Mouse (Mus musculus) intestine, embryonic 14.5 days (tissue): ENCODE measurements around the gene Ttll8. TPM values are rescaled to one million over a fixed set of nuclear protein-coding genes. Genes with fewer than 3 reads are reported as not detected.

Experiments
- ATAC-seq: fragments of 200-750 bp; cut with Nextera tagmentation; replicated peaks from 2 replicates; pipeline ENCODE4 v1.8.0; 2017; ENCODE audit warnings: low read depth, moderate number of reproducible peaks, moderate TSS enrichment, moderate library complexity; ENCODE audit not compliant: low FRiP score, low TSS enrichment
- DNase-seq: peaks from one replicate; pipeline ENCODE4 v3.0.0-alpha.2; 2018; ENCODE audit warnings: low spot score
- H3K27ac ChIP-seq: fragments of 300-500 bp; sonication (generic); 2 replicates; pipeline ENCODE4 v1.5.1; 2014; ENCODE audit warnings: low read depth, mild to moderate bottlenecking, control low read depth
- H3K27me3 ChIP-seq: fragments of 300-500 bp; sonication (generic); replicated peaks from 2 replicates; pipeline ENCODE4 v1.6.1; 2014; ENCODE audit warnings: low read length, control low read depth; ENCODE audit not compliant: control insufficient read depth, insufficient read depth
- H3K36me3 ChIP-seq: fragments of 300-500 bp; sonication (generic); 2 replicates; pipeline ENCODE4 v1.6.1; 2014; ENCODE audit warnings: low read length, control low read depth; ENCODE audit not compliant: control insufficient read depth, insufficient read depth
- H3K4me1 ChIP-seq: fragments of 300-500 bp; sonication (generic); replicated peaks from 2 replicates; pipeline ENCODE4 v1.6.1; 2014; ENCODE audit warnings: low read length, control low read depth, mixed read lengths; ENCODE audit not compliant: control insufficient read depth, insufficient read depth
- H3K4me2 ChIP-seq: fragments of 300-500 bp; sonication (generic); 2 replicates; pipeline ENCODE4 v1.6.1; 2014; ENCODE audit warnings: low read length
- H3K4me3 ChIP-seq: fragments of 300-500 bp; sonication (generic); 2 replicates; pipeline ENCODE4 v1.5.1; 2014; ENCODE audit warnings: low read depth, low read length, control low read depth, mixed read lengths
- H3K9ac ChIP-seq: fragments of 300-500 bp; sonication (generic); 2 replicates; pipeline ENCODE4 v1.6.1; 2014; ENCODE audit warnings: mild to moderate bottlenecking, low read length
- H3K9me3 ChIP-seq: fragments of 300-500 bp; sonication (generic); 2 replicates; pipeline ENCODE4 v1.6.1; 2016; ENCODE audit warnings: low read length, control low read depth; ENCODE audit not compliant: control insufficient read depth
- WGBS: fragments of 180-500 bp; shearing (Covaris S2); extraction: QIAGEN DNeasy Blood & Tissue Kit; methylation state at CpG from one replicate; pipeline ENCODE4 v1.1.7; 2014; 5-methylcytosine and 5-hydroxymethylcytosine counted together
- polyA plus RNA-seq: library from polyadenylated mRNA; unstranded; fragments of >200 nt; fragmentation: Nextera tagmentation; extraction: Ambion mirVana; gene quantifications from 2 replicates; pipeline ENCODE4 v1.2.1, GENCODE M21; 2014

The Ttll8 gene
- polyA plus RNA-seq, 1 experiment from 2014 or later = not detected

DNA sequence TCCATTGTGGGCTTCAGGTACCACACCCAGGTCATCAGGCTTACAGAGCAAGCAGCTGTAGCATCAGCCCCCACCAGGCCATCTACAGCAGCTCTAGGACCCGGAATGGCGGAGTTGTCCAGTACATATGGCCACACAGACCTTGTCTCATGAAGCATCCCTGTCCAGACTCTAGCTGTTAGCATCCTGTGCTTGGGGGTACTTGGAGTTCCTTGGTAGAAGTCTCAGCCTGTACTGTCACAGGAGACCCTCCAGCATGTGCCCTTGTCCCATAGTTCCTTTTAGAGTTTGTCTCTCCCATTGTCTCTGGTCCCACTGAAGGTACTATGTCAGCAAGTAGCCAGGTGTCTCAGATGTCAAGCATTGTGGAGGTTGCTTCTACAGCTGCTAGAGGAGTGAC lies 104.6 kb downstream of the Ttll8 start:
- Histone ChIP-seq H3K27me3 (no peaks in the 10 kb centered on the region), H3K4me2 (no peak overlapping the region), H3K4me3 (no peak overlapping the region), H3K27ac (no peak overlapping the region), H3K4me1 (peaks cover 18% of the 10 kb centered on the region), H3K36me3 (no peaks in the 10 kb centered on the region), H3K9ac (no peak overlapping the region), H3K9me3 (no peaks in the 10 kb centered on the region)
- DNase-seq (no peak), ATAC-seq (no peak)
- WGBS = 91% methylated on average over 2 of the region's 2 CpGs

DNA sequence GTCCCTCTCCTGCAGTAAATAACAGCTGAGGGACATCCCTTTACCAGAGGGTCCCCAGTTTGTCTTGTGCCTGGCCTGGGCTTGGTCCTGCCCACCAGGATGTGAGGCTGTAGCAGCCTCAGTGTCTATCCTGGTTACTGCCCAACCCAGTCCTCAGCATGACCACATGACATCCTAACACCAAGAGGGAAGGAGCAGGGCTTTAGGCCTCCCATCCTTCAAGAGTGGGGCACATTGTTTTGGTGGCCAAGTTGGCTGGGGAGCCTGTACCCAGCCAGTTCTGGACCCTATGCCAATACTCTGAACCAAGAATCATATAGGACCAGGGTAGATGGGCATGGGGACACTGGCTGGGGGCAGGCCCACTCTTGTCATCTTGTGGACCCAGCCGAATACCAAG lies 105.6 kb downstream of the Ttll8 start:
- no peak for DNase-seq
- H3K27ac ChIP-seq = no peak overlapping the region
- WGBS = 88% methylated on average over 1 of the region's 1 CpGs

DNA sequence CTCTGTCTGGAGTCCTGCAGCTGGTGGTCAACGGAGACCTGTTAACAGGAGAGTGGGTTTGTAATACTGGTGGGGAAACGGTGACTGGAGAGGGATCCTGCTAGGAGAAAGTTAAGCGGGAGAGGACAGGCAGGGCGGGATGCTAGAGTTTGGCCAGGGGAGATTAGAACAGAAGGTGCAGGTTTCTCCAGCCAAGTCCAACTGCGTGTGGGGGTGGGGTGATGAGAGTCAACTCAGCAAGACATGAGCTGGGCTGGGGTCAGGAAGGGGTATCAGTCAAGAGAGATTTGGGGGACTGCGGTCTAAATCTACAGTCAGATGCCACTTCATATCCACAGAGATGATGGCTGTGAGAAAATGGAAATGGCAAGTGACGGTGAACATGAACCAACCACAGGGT lies 109.3 kb downstream of the Ttll8 start:
- DNase-seq = no peak
- no peak overlapping the region for H3K4me3 ChIP-seq
- 93% methylated on average over 7 of the region's 7 CpGs for WGBS
- no peak overlapping the region for H3K9ac ChIP-seq
- no peak for ATAC-seq
- no peaks in the 10 kb centered on the region for H3K9me3 ChIP-seq
- no peak overlapping the region for H3K27ac ChIP-seq
- H3K36me3 ChIP-seq = no peaks in the 10 kb centered on the region
- no peak overlapping the region for H3K4me2 ChIP-seq
- peaks cover 7% of the 10 kb centered on the region for H3K4me1 ChIP-seq
- H3K27me3 ChIP-seq = no peaks in the 10 kb centered on the region

More for the DNA sequence above, 105.6 kb downstream of the Ttll8 start:
- H3K4me3 ChIP-seq = no peak overlapping the region
- no peaks in the 10 kb centered on the region for H3K36me3 ChIP-seq
- ATAC-seq = no peak
- H3K27me3 ChIP-seq = no peaks in the 10 kb centered on the region
- H3K9ac ChIP-seq = no peak overlapping the region
- no peak overlapping the region for H3K4me2 ChIP-seq
- no peaks in the 10 kb centered on the region for H3K9me3 ChIP-seq
- peaks cover 12% of the 10 kb centered on the region for H3K4me1 ChIP-seq

DNA sequence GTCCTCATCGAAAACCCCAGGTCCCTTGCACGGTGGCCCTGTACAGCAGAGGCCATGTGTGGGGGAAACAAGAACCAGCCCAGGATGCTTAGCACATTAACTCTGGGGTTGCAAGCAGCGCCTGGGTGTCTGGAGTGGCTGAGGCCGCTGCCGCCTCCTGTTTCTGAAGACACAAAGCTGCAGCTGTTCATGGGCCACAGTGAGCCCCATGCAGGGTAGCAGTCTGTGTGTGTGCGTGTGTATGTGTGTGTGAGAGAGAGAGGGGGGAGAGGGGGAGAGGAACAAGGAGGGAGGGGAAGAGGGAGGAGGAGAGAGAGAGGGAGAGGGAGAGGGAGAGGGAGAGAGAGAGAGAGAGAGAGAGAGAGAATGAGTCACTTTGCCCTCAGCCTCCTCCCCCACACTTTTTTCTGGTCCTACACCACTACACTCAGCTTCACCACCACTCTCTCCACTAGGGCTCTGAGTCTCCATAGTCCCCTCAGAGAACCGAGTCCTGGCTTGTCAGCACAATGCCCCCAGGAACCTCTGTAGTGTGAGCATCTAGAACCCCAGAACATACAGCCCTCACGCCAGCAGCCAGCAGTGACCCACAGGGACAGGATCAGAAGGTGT lies 110.6 kb downstream of the Ttll8 start:
- H3K4me1 ChIP-seq = peaks cover 20% of the 10 kb centered on the region
- H3K27ac ChIP-seq = no peak overlapping the region
- H3K27me3 ChIP-seq = no peaks in the 10 kb centered on the region
- WGBS = 24% methylated on average over 8 of the region's 8 CpGs
- ATAC-seq (no peak), DNase-seq (no peak)
- H3K9ac ChIP-seq = no peak overlapping the region
- H3K4me2 ChIP-seq = no peak overlapping the region
- H3K4me3 ChIP-seq = no peak overlapping the region
- no peaks in the 10 kb centered on the region for H3K36me3 ChIP-seq
- H3K9me3 ChIP-seq = no peaks in the 10 kb centered on the region

DNA sequence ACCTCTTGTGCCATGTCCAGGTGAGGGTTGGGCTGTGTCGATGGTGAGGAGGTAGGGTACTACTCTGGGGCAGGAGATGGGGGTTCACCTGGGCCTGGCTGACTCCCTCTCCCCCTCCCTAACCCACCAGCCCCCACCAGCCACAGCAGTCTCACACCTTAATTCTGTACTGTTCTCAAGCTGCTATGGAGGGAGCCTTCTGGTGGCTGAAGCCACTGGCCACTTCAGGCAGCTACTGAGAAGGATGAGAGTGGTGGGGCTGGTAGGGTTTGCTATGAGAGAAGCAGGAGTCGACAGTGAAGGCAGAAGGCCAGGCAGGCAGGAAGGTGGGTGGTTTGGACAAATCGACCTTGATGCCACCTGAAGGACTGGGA lies 111.9 kb downstream of the Ttll8 start:
- Histone ChIP-seq H3K4me1 (peaks cover 27% of the 10 kb centered on the region), H3K9me3 (no peaks in the 10 kb centered on the region), H3K9ac (no peak overlapping the region), H3K4me2 (no peak overlapping the region), H3K4me3 (no peak overlapping the region), H3K36me3 (no peaks in the 10 kb centered on the region), H3K27ac (no peak overlapping the region), H3K27me3 (no peaks in the 10 kb centered on the region)
- DNase-seq (no peak), ATAC-seq (no peak)
- 78% methylated on average over 3 of the region's 3 CpGs for WGBS

DNA sequence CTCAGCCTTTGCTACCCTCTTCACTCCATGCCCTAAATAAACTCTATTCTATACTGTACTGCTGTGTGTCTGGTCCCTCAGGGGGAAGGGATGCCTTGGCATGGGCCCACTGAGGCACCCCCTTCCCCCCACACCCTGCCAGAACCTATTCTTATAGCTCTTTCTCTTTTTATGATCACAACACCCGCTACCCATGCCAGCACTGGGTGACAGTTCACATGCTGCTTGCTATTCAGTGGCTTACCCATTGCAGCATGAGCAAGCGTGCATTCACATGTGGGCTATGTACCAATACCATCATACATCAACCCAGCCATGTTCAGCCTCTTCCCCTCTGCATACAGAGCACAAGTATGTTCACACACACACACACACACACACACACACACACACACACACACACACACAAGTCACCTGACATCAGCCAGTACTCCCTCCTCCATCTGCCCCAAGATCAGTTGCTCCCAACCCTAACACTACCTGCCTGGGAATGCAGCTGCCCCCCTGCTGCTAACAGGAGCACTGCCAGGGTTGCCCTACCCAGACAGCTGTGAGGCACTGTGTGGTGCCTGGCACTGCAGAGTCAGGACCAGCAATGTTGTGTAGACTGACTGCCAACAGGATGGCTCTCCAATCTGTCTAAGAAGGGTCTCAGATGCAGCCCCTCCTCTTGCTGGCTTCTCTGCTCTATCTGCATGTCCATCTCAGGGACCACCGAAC lies 112.5 kb downstream of the Ttll8 start:
- Histone ChIP-seq H3K4me1 (peaks cover 27% of the 10 kb centered on the region), H3K9ac (no peak overlapping the region), H3K36me3 (no peaks in the 10 kb centered on the region), H3K27ac (no peak overlapping the region), H3K27me3 (no peaks in the 10 kb centered on the region), H3K4me2 (no peak overlapping the region), H3K9me3 (no peaks in the 10 kb centered on the region), H3K4me3 (no peak overlapping the region)
- ATAC-seq (no peak), DNase-seq (no peak)
- WGBS = 97% methylated on average over 3 of the region's 3 CpGs

DNA sequence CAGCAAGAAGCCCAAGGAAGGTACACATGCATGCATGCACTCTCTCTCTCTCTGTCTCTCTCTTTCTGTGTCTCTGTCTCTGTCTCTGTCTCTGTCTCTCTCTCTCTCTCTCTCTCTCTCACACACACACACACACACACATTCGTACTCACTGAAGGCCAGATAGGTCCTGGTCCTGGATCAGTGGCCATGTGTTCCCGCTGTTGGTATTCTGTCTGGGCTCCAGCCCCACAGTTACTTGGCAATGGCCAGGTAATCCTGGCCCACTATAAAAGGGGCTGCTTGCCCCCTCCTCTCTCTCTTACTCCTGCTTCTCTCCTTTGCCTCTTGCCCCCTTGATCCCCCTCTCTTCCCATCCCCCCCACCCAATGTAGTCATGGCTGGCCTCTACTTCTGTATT lies 113.1 kb downstream of the Ttll8 start:
- ATAC-seq (no peak), DNase-seq (no peak)
- Histone ChIP-seq H3K4me3 (no peak overlapping the region), H3K27me3 (no peaks in the 10 kb centered on the region), H3K4me1 (peaks cover 30% of the 10 kb centered on the region), H3K4me2 (no peak overlapping the region), H3K9me3 (no peaks in the 10 kb centered on the region), H3K36me3 (no peaks in the 10 kb centered on the region), H3K27ac (no peak overlapping the region), H3K9ac (no peak overlapping the region)
- 79% methylated on average over 2 of the region's 2 CpGs for WGBS
